Mouse (Mus musculus) retina, postnatal 1 day (tissue): Measurements from ENCODE around the gene Eno3.

Experiments used
- DNase-seq: peaks from one replicate; pipeline ENCODE4 v3.0.0-alpha.2; 2012

The Eno3 gene

DNA sequence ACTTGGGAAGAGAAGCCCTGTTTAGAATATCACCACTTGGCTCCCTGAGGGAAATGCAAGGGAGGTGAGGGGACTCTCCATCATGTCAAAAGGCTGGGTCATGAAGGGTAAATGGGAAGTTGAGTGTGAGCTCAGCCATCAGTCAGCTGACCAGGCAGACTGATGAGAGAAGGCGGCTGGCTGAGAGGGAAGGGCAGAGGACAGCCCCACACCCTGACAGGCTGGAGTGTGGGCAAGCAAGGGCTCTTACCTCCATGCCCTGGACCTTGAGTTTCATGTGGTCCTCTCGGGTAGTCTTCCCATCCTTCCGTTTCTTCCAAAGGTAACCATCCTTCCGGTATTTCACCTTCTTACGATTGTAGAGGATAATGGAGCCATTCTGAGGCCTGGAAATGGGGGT lies 26.6 kb downstream of the Eno3 start:
- no peak for DNase-seq

- DNase-seq: peak; percentile 55
Measured at GRCm38 (mm10) chr11:70686901-70687566, 30.0 kb downstream of the Eno3 start.

GRCm38 (mm10) chr11:70687601-70688199 lies 30.7 kb downstream of the Eno3 start, which contains the start of gene Camta2:
Camta2 (minus strand) TSS chr11:70688105.
- DNase-seq: peak; percentile 91

DNA sequence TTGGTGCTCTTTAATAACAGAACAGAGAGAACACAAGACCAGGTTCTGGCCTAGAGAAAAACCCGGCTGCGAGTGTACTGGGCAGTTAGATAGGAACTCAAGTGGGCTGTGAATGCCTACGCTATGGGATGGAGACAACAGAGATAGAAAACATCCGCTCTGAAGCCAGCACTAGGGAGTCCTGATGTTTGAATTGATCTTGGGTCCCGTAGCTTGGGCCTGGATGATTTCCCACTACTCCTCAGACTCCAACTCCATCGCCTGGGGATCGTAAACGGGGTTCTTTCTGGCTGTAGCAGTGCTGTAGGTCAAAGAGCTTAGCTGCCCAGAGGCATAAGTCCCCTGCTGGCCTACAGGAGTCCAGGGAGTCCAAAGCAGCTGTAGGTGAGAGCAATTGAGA lies 31.4 kb downstream of the Eno3 start:
- DNase-seq: no peak

GRCm38 (mm10) chr11:70689578-70689977 lies 32.6 kb downstream of the Eno3 start:
- no peak for DNase-seq

DNA sequence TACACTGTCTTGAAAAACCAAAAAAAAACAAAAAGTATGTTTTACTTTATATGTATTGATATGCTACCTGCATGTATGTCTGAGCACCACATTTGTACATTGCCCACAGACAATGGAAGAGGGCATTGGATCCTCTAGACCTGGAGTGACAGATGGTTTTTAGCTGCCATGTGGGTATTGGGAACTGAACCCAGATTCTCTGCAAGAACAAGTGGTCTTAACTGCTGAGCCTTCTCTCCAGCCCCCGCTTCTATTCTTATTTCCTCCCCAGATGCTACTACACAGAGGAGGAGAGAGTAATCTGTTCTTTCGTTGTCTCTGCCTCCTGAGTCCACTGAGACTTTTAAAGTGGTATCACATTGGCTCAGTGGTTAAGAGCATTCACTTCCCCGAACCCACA lies 36.5 kb downstream of the Eno3 start:
- DNase-seq: no peak

DNA sequence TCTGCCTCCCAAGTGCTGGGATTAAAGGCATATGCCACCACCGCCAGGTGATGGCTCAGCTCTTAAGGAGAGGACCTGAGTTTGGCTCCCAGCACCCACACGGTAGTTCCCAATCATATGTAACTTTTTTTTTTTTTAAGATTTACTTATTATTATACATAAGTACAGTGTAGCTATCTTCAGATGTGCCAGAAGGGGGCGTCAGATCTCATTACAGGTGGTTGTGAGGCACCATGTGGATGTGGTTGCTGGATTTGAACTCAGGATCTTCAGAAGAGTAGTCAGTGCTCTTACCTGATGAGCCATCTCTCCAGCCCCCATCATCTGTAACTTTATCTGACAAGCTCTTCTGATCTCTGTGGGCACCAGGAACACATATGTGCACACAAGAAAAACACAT lies 40.4 kb downstream of the Eno3 start:
- no peak for DNase-seq

GRCm38 (mm10) chr11:70699051-70699450 lies 42.0 kb downstream of the Eno3 start:
- DNase-seq: no peak

DNA sequence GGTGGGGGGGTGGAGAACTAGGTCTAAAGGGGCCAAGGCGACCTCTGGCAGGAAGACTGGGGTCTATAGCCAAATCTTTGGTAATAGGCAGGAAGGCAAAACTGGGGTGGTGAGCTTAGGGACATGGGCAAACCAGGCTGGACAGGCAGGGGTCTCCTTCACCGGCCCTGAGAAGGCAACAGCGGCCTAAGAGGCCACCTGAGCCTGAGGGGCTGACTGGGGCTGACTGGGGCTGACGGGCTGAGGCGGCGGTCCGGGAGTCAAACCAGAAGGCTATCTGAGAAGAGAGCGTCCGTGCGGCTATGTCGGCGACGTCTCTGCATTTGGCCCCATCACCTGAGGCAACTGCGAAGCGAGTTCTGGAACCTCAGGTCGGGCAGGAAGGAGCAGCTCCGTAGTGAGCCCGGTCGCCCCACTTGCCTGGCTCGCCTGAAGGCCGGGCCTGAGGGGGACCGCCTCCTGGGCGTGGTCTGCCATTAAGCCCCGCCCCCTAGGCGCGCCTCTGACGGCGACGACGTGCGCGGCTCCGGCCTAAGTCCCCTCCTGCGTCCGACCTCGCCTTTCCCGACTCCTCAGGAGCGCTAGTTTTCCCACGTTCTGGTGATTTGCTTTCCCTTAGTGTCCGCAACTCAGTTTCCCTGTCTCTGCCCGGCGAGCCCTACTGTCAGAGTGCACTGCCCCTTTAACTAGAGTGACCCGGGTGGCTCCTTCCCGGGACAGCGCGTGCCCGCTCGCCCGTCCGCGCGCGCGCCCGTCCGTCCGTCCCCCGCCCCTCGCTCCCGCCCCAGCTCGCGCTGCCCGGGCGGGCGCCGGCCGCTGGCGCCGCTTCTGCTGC lies 42.9 kb downstream of the Eno3 start, which contains the start of the genes Inca1 and Kif1c:
Gene Inca1, minus strand, starts transcription at position 434 of the 835 bp plus-strand sequence.
Gene Kif1c, plus strand, starts transcription at position 827 of the 835 bp plus-strand sequence.
- DNase-seq: peak; percentile 94

DNA sequence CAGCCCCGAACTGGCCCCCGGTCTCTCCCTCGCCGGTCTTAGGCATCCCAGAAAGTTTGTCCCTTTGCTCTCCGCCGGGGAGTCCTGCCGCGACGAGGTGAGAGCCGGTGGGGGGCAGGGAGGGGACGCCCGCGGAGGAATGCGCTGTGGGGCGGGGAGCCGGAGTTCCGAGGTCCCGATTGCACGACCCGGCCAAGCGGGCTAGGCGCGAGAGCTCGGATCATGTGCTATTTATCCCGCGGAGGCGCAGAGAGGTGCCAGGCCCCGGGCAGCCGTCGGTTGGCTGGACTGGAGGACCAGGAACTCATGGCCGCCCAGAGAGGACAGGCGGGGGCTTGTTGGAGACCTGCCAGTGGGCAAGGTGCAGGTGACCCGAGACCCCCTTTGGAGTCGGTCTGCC lies 43.6 kb downstream of the Eno3 start:
- peak; percentile 68 for DNase-seq

DNA sequence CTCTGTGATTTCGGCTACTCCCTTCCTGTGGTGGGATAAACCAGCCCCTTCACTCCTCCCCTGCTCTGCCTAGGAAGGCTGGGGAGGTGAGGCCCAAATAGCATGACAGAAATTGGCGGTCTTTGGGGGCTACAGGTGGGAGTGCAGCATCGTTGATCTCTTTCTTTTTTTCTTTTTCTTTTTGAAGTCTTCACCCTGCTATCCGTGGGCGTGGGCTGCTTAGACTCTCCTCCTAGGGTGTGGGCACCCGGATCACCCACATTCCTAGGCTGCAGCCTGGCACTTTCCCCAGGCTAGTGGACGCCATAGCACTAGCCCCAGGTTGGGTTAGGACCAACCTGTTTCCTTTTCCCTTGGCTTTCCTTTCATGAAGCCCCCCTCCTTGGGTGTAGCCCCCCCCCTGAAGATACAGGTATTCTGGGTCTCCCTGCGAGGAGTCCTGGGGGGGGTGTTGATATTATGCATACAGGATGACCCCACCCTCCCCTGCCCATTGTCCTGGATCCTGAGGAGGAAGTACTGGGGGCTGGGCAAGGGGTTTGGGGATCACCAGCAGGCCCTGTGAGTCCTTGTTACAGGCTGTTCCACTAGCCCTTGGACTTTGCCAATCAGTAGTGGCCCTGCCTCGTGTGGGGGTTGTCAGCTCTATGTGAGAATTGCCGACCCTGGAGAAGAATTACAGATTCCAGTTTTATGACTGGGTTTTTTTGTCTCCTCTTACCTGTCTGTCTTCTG lies 44.4 kb downstream of the Eno3 start:
- DNase-seq: no peak

DNA sequence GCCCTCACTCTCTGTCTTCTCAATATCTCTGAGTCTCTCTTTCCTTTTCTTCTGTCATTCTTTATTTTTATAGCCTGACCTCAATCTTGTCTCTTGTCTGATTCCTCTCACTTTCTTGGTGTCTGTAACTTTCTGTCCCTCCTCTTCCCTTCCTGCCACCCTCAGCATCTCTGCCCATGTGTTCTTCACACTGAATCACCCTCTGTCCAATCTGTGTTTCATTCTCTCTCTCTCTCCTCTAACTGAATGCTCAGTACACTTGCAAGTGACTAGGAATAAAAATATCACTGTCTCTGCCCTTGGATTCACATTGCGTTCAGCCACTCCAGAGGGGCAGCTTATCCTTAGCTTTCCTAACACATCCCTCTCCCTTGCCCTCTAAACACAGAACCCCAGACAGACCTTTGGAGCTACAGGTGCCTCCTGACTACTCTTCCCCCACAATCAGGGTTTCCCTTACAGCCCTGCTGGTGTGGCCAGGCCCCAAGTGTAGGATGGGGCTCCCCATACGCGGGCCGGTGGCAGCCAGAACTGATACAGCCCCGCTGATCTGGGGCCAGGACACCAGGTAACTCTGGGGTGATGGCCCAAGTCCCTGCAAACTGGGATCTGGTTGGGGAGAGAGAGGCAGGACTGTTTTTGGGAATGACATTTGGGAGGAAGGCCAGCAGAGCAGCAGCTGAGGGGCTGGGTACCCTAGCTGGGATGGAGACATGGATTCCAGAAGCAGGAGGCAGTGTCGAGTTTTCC lies 45.2 kb downstream of the Eno3 start:
- no peak for DNase-seq

GRCm38 (mm10) chr11:70702781-70703180 lies 45.8 kb downstream of the Eno3 start:
- no peak for DNase-seq

DNA sequence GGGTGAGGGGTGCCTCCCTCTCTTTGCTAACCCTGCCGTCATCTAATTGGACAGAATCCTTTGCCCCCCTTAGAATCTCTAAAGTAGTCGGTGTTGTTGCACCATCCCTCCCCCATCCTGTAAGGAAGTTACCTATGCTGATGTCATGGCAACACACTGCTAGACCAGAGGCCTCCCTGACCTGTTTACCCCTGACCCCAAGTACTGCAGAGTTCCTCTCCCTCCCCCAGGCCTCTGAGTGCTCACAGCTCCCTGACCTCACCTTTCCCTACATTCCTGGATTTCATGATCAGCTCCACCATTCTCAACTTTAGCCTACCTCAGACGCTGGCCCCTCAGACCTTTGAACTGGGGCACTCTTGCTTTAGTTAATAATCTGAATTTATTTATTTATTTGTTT lies 49.1 kb downstream of the Eno3 start:
- DNase-seq: no peak

DNA sequence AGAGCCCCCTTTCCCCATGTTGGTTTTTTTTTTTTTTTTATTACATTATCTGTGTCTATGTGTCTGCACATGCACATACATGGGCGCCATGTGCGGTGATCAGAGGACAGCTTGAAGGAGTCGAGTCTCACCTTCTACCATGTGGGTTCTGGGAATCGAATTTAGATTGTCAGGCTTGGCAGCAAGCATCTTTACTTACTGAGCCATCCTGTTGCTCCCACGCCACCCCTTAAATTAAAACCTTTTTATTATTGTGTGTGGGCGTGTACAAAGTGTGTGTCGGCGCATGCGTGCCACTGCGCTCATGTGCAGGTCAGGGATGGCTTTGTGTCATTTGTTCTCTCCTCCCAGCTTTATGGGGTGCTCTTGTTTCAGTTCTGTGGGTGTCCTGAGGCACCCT lies 54.0 kb downstream of the Eno3 start:
- DNase-seq: no peak
